Mouse (Mus musculus) midbrain, embryonic 14.5 days (tissue): ENCODE data around the gene B230219D22Rik. TPM values are rescaled to one million over a fixed set of nuclear protein-coding genes. Genes with fewer than 3 reads are reported as not detected.

ENCODE experiments used
- ATAC-seq: fragments of 200-750 bp; cut with Nextera tagmentation; 2 replicates; pipeline ENCODE4 v1.8.0; 2017; ENCODE audit warnings: moderate number of reproducible peaks, moderate library complexity; ENCODE audit not compliant: low FRiP score, low TSS enrichment
- DNase-seq: peaks from one replicate; pipeline ENCODE4 v3.0.0-alpha.2; 2015
- H3K27ac ChIP-seq: fragments of 300-500 bp; sonication (generic); replicated peaks from 2 replicates; pipeline ENCODE4 v1.5.1; 2014; ENCODE audit warnings: mild to moderate bottlenecking, low read depth, low read length, moderate library complexity
- H3K27me3 ChIP-seq: fragments of 300-500 bp; sonication (generic); 2 replicates; pipeline ENCODE4 v1.6.1; 2014; ENCODE audit warnings: low read length, control low read depth, mixed read lengths; ENCODE audit not compliant: control insufficient read depth, insufficient read depth
- H3K36me3 ChIP-seq: fragments of 300-500 bp; sonication (generic); 2 replicates; pipeline ENCODE4 v1.6.1; 2014; ENCODE audit warnings: low read length, control low read depth; ENCODE audit not compliant: control insufficient read depth, insufficient read depth
- H3K4me1 ChIP-seq: fragments of 300-500 bp; sonication (generic); 2 replicates; pipeline ENCODE4 v1.6.1; 2014; ENCODE audit warnings: mild to moderate bottlenecking, antibody characterized with exemption, low read length, control low read depth; ENCODE audit not compliant: control insufficient read depth, insufficient read depth
- H3K4me2 ChIP-seq: fragments of 300-500 bp; sonication (generic); 2 replicates; pipeline ENCODE4 v1.6.1; 2014; ENCODE audit warnings: mild to moderate bottlenecking, low read length, moderate library complexity
- H3K4me3 ChIP-seq: fragments of 300-500 bp; sonication (generic); replicated peaks from 2 replicates; pipeline ENCODE4 v1.5.1; 2014; ENCODE audit warnings: low read depth, low read length
- H3K9ac ChIP-seq: fragments of 300-500 bp; sonication (generic); replicated peaks from 2 replicates; pipeline ENCODE4 v1.6.1; 2014; ENCODE audit warnings: mild to moderate bottlenecking, low read length, moderate library complexity
- H3K9me3 ChIP-seq: fragments of 300-500 bp; sonication (generic); 2 replicates; pipeline ENCODE4 v1.6.1; 2016; ENCODE audit warnings: low read length, control low read depth, mixed read lengths; ENCODE audit not compliant: control insufficient read depth
- WGBS: fragments of 180-500 bp; shearing (Covaris S2); extraction: QIAGEN DNeasy Blood & Tissue Kit; methylation state at CpG from one replicate; pipeline ENCODE4 v1.1.7; 2014; 5-methylcytosine and 5-hydroxymethylcytosine counted together
- polyA plus RNA-seq: library from polyadenylated mRNA; unstranded; fragments of >200 nt; fragmentation: Nextera tagmentation; extraction: Ambion mirVana; gene quantifications from 2 replicates; pipeline ENCODE4 v1.2.1, GENCODE M21; 2014

Gene B230219D22Rik
- polyA plus RNA-seq, 1 experiment from 2014 or later, result 98.2 TPM

- H3K27ac ChIP-seq, result no peak overlapping the region
- no peak overlapping the region for H3K4me2 ChIP-seq
- H3K9ac ChIP-seq, result no peak overlapping the region
- no peaks in the 10 kb centered on the region for H3K4me1 ChIP-seq
- ATAC-seq (no peak), DNase-seq (no peak)
- H3K36me3 ChIP-seq, result no peaks in the 10 kb centered on the region
- H3K4me3 ChIP-seq, result no peak overlapping the region
- H3K9me3 ChIP-seq, result no peaks in the 10 kb centered on the region
- WGBS, result 78% methylated on average over 2 of the region's 2 CpGs
- no peaks in the 10 kb centered on the region for H3K27me3 ChIP-seq
Observed at GRCm38 (mm10) chr13:55732121-55732520, 39.2 kb downstream of the B230219D22Rik start.

GRCm38 (mm10) chr13:55733628-55734502, 40.9 kb downstream of the B230219D22Rik start:
- Histone ChIP-seq H3K27ac (no peak overlapping the region), H3K4me3 (no peak overlapping the region), H3K9ac (no peak overlapping the region), H3K9me3 (no peaks in the 10 kb centered on the region), H3K36me3 (no peaks in the 10 kb centered on the region), H3K27me3 (no peaks in the 10 kb centered on the region), H3K4me1 (no peaks in the 10 kb centered on the region), H3K4me2 (no peak overlapping the region)
- DNase-seq (no peak), ATAC-seq (no peak)
- WGBS, result 86% methylated on average over 22 of the region's 22 CpGs

- 96% methylated on average over 8 of the region's 8 CpGs for WGBS
- no peak overlapping the region for H3K4me3 ChIP-seq
Observed at GRCm38 (mm10) chr13:55737885-55738284, 45.0 kb downstream of the B230219D22Rik start.

GRCm38 (mm10) chr13:55742306-55742705, 49.4 kb downstream of the B230219D22Rik start:
- H3K27me3 ChIP-seq, result no peaks in the 10 kb centered on the region
- no peak overlapping the region for H3K4me2 ChIP-seq
- ATAC-seq (no peak), DNase-seq (no peak)
- no peaks in the 10 kb centered on the region for H3K36me3 ChIP-seq
- WGBS, result 71% methylated on average over 8 of the region's 8 CpGs
- H3K27ac ChIP-seq, result no peak overlapping the region
- H3K4me3 ChIP-seq, result no peak overlapping the region
- H3K9ac ChIP-seq, result no peak overlapping the region
- H3K9me3 ChIP-seq, result no peaks in the 10 kb centered on the region
- H3K4me1 ChIP-seq, result no peaks in the 10 kb centered on the region

More at GRCm38 (mm10) chr13:55737885-55738284, 45.0 kb downstream of the B230219D22Rik start:
- no peaks in the 10 kb centered on the region for H3K9me3 ChIP-seq
- H3K9ac ChIP-seq, result no peak overlapping the region
- no peak overlapping the region for H3K27ac ChIP-seq
- no peaks in the 10 kb centered on the region for H3K27me3 ChIP-seq
- no peak overlapping the region for H3K4me2 ChIP-seq
- DNase-seq (no peak), ATAC-seq (no peak)
- H3K36me3 ChIP-seq, result no peaks in the 10 kb centered on the region
- no peaks in the 10 kb centered on the region for H3K4me1 ChIP-seq

Other genes starting within 250 kb of the B230219D22Rik start
- gene Grk6, start 248.1 kb upstream of the B230219D22Rik start, polyA plus RNA-seq, result 41.8 and 44.0 TPM in 2 replicates
- gene Prr7, start 228.9 kb upstream of the B230219D22Rik start, polyA plus RNA-seq, result 7.0 and 34.3 TPM in 2 replicates
- gene Dbn1, start 205.0 kb upstream of the B230219D22Rik start, polyA plus RNA-seq, result 509 and 557 TPM in 2 replicates
- gene Pdlim7, start 179.4 kb upstream of the B230219D22Rik start, polyA plus RNA-seq, result 126 and 154 TPM in 2 replicates
- gene Dok3, start 163.8 kb upstream of the B230219D22Rik start, polyA plus RNA-seq, result 3.4 and 4.0 TPM in 2 replicates
- 56.2 and 57.6 TPM in 2 replicates for gene Ddx41, start 156.5 kb upstream of the B230219D22Rik start, polyA plus RNA-seq
- gene Fam193b, start 122.0 kb upstream of the B230219D22Rik start, polyA plus RNA-seq, result 50.0 and 57.6 TPM in 2 replicates
- 61.3 and 126 TPM in 2 replicates for gene Tmed9, start 119.4 kb upstream of the B230219D22Rik start, polyA plus RNA-seq
- 24.5 and 28.8 TPM in 2 replicates for gene B4galt7, start 93.2 kb upstream of the B230219D22Rik start, polyA plus RNA-seq
- gene Caml, start 70.1 kb upstream of the B230219D22Rik start, polyA plus RNA-seq, result 99.3 and 104 TPM in 2 replicates
- 29.3 and 32.1 TPM in 2 replicates for gene Ddx46, start 58.1 kb upstream of the B230219D22Rik start, polyA plus RNA-seq
- 134 and 143 TPM in 2 replicates for gene Txndc15, start 21.5 kb downstream of the B230219D22Rik start, polyA plus RNA-seq
- 15.4 and 21.2 TPM in 2 replicates for gene Pcbd2, start 34.2 kb downstream of the B230219D22Rik start, polyA plus RNA-seq
- gene Catsper3, start 91.4 kb downstream of the B230219D22Rik start, polyA plus RNA-seq, result not detected in 2 replicates
- gene Pitx1, start 143.1 kb downstream of the B230219D22Rik start, polyA plus RNA-seq, result 3.2 and 3.3 TPM in 2 replicates